Mouse (Mus musculus) erythroid progenitor cell, adult 5-6 weeks (primary cell): ENCODE measurements around the gene Hoxc6. TPM values are rescaled to one million over a fixed set of nuclear protein-coding genes. Genes with fewer than 3 reads are reported as not detected.

Experiments used
- ATAC-seq: replicated peaks from 2 replicates; pipeline ENCODE4 v1.8.0; 2016; ENCODE audit warnings: moderate number of reproducible peaks, mild to moderate bottlenecking, moderate TSS enrichment, inconsistent platforms; ENCODE audit not compliant: poor library complexity, low FRiP score, severe bottlenecking
- total RNA-seq, 2 experiments: library from RNA; stranded (forward) in 1 of 2; stranded (reverse) in 1 of 2; fragments of 150-400 nt in 1 of 2; fragments of 186-747, 209-891 nt in 1 of 2; gene quantifications; 2 replicates each; pipeline versions ENCODE4 v1.2.3 to v1.2.4; 2015 to 2017; ENCODE audit warnings: low replicate concordance in 2 of 2

The Hoxc6 gene
- total RNA-seq, 2 experiments from 2014 or later = not detected

- no peak for ATAC-seq
Measured at GRCm38 (mm10) chr15:103034043-103034806, 36.2 kb downstream of the Hoxc6 start.

GRCm38 (mm10) chr15:103034807-103035547 lies 36.9 kb downstream of the Hoxc6 start:
- no peak for ATAC-seq

- no peak for ATAC-seq
Measured at GRCm38 (mm10) chr15:103035548-103035881, 37.5 kb downstream of the Hoxc6 start.

GRCm38 (mm10) chr15:103037579-103037978 lies 39.5 kb downstream of the Hoxc6 start:
- no peak for ATAC-seq

- no peak for ATAC-seq
Measured at GRCm38 (mm10) chr15:103038701-103039480, 40.8 kb downstream of the Hoxc6 start.

- ATAC-seq = no peak
Measured at GRCm38 (mm10) chr15:103039609-103040008, 41.6 kb downstream of the Hoxc6 start.

GRCm38 (mm10) chr15:103040601-103041000 lies 42.5 kb downstream of the Hoxc6 start:
- no peak for ATAC-seq

- ATAC-seq = no peak
Measured at GRCm38 (mm10) chr15:103041613-103042012, 43.6 kb downstream of the Hoxc6 start.

- no peak for ATAC-seq
Measured at GRCm38 (mm10) chr15:103042209-103042608, 44.2 kb downstream of the Hoxc6 start.

- no peak for ATAC-seq
Measured at GRCm38 (mm10) chr15:103051670-103052069, 53.6 kb downstream of the Hoxc6 start.

- ATAC-seq = no peak
Measured at GRCm38 (mm10) chr15:103053210-103053609, 55.2 kb downstream of the Hoxc6 start.

- no peak for ATAC-seq
Measured at GRCm38 (mm10) chr15:103056396-103056795, 58.3 kb downstream of the Hoxc6 start.

GRCm38 (mm10) chr15:103058715-103059114 lies 60.7 kb downstream of the Hoxc6 start:
- ATAC-seq = no peak

- ATAC-seq = no peak
Measured at GRCm38 (mm10) chr15:103059393-103059992, 61.4 kb downstream of the Hoxc6 start.

- ATAC-seq = no peak
Measured at GRCm38 (mm10) chr15:103060021-103060340, 61.9 kb downstream of the Hoxc6 start.

GRCm38 (mm10) chr15:103060341-103061130 lies 62.5 kb downstream of the Hoxc6 start:
- ATAC-seq = no peak

GRCm38 (mm10) chr15:103061131-103061825 lies 63.2 kb downstream of the Hoxc6 start:
- no peak for ATAC-seq
